Mouse (Mus musculus): ENCODE results near the gene Ptpru. TPM values are rescaled to one million over a fixed set of nuclear protein-coding genes. Genes with fewer than 3 reads are reported as not detected.

Ptpru gene
- polyA plus RNA-seq, 1 experiment: 5.4 TPM

DNA sequence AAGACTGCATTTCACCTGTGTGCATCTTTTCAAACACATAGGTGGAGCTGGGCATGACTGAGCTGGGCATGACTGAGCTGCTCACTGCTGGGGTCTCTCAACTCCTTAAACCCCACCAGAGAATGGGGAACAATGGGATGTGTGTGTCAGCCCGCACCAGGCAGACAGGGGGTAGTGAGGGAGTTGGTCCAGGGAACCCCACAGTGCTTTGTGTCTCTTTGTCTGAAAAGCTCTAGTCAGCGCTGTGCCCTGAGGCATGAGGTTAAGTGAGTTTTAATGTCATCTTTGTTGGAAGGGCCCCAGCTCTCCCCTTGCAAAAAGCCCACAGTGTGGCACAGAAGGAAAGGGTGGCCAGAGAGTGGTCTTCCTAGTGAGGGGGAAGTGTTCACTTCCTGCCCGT lies 13.1 kb downstream of the Ptpru start:
- H3K4me1 ChIP-seq (ENCODE audit: control insufficient read depth, insufficient read depth, insufficient read length, low read length): peaks cover 4% of the 10 kb centered on the region
- 82% methylated on average over 3 of the region's 3 CpGs for WGBS
- no peak for TF ChIP-seq POLR2A (IDR thresholded peaks at IDR 0.05; ENCODE audit: low read depth, low read length)
- no peak for TF ChIP-seq CTCF (IDR thresholded peaks at IDR 0.05; ENCODE audit: extremely low read depth, insufficient read length, insufficient replicate concordance, low read depth, low read length)
- H3K27me3 ChIP-seq (ENCODE audit: control insufficient read depth, insufficient read depth, low read length): no peaks in the 10 kb centered on the region
- no peak overlapping the region for H3K4me3 ChIP-seq (ENCODE audit: low read depth, low read length)
- no peaks in the 10 kb centered on the region for H3K36me3 ChIP-seq (ENCODE audit: control insufficient read depth, insufficient read depth, low read length)
- H3K27ac ChIP-seq (ENCODE audit: insufficient read depth, low read depth, low read length): no peak overlapping the region

DNA sequence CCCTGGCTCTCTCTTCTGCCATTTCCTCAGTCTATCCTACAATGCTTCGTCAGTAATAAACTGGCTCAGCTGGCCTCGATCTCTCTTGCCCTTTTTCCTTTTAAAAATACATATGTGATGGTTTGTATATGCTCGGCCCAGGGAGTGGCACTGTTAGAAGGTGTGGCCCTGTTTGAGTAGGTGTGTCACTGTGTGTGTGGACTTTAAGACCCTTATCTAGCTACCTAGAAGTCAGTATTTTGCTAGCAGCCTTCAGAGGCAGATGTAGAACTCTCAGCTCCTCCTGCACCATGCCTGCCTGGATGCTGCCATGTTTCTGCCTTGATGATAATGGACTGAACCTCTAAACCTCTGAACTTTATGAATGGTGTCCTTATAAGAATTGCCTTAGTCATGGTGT lies 15.5 kb downstream of the Ptpru start:
- no peak overlapping the region for H3K4me3 ChIP-seq (ENCODE audit: low read depth, low read length)
- no peak overlapping the region for H3K27ac ChIP-seq (ENCODE audit: insufficient read depth, low read depth, low read length)
- peaks cover 4% of the 10 kb centered on the region for H3K4me1 ChIP-seq (ENCODE audit: control insufficient read depth, insufficient read depth, insufficient read length, low read length)
- 25% methylated on average over 3 of the region's 3 CpGs for WGBS
- TF ChIP-seq POLR2A (IDR thresholded peaks at IDR 0.05; ENCODE audit: low read depth, low read length) (no peak), CTCF (IDR thresholded peaks at IDR 0.05; ENCODE audit: extremely low read depth, insufficient read length, insufficient replicate concordance, low read depth, low read length) (no peak)
- H3K27me3 ChIP-seq (ENCODE audit: control insufficient read depth, insufficient read depth, low read length): no peaks in the 10 kb centered on the region
- H3K36me3 ChIP-seq (ENCODE audit: control insufficient read depth, insufficient read depth, low read length): no peaks in the 10 kb centered on the region

DNA sequence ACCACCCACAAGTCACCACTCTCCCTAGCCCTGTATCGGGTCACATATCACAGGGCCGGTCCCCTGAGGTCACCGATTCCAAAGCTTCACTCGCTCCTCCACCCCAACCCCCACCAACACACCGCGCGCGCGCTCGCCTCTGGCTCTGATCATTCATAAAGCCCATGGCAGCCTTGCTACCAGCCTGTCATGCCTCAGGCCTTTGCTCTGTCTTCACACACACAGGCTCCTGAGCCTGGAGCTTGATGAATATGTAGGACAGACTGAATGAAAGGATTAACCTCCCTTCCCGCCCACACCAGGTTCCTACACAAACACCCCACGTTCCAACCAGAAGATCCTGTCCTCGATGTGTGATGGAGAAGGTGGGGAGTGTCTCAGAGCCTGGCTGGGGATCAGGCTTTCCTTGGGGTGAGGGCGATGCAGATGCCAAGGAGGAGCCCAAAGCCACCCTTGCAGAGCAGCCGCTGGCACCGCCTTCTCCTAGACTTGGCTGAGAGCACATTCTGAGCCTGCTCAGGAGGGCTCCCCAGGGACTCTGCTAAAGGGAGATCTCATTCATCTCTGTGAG lies 16.8 kb downstream of the Ptpru start:
- Histone ChIP-seq H3K36me3 (ENCODE audit: control insufficient read depth, insufficient read depth, low read length) (no peaks in the 10 kb centered on the region), H3K27me3 (ENCODE audit: control insufficient read depth, insufficient read depth, low read length) (no peaks in the 10 kb centered on the region), H3K27ac (ENCODE audit: insufficient read depth, low read depth, low read length) (no peak overlapping the region), H3K4me3 (ENCODE audit: low read depth, low read length) (no peak overlapping the region), H3K4me1 (ENCODE audit: control insufficient read depth, insufficient read depth, insufficient read length, low read length) (peaks cover 4% of the 10 kb centered on the region)
- TF ChIP-seq POLR2A (IDR thresholded peaks at IDR 0.05; ENCODE audit: low read depth, low read length): no peak
- TF ChIP-seq CTCF (IDR thresholded peaks at IDR 0.05; ENCODE audit: extremely low read depth, insufficient read length, insufficient replicate concordance, low read depth, low read length): no peak
- WGBS: 79% methylated on average over 16 of the region's 16 CpGs

DNA sequence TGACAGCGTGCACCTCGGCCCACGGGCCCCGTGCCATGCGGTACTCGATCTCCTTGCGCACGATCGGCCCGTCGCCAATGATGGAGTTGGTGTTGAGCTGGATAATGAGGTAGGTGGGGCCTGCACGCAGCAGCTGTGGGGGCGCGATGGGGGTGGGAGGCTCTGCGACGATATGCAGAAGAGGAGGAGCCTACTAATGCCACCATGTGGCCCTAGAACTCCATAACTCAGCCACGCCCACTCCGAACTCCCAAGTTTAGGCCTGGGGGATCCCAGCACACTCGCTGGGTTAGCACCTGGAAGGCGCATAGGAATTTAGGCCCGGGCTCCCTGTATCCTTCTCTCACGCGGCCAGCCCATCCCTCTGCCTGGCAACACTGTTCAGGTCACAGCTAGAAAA lies 19.2 kb downstream of the Ptpru start:
- H3K4me3 ChIP-seq (ENCODE audit: low read depth, low read length): no peak overlapping the region
- H3K4me1 ChIP-seq (ENCODE audit: control insufficient read depth, insufficient read depth, insufficient read length, low read length): peaks cover 4% of the 10 kb centered on the region
- no peaks in the 10 kb centered on the region for H3K27me3 ChIP-seq (ENCODE audit: control insufficient read depth, insufficient read depth, low read length)
- H3K36me3 ChIP-seq (ENCODE audit: control insufficient read depth, insufficient read depth, low read length): no peaks in the 10 kb centered on the region
- no peak overlapping the region for H3K27ac ChIP-seq (ENCODE audit: insufficient read depth, low read depth, low read length)
- 78% methylated on average over 23 of the region's 23 CpGs for WGBS
- TF ChIP-seq POLR2A (IDR thresholded peaks at IDR 0.05; ENCODE audit: low read depth, low read length) (no peak), CTCF (IDR thresholded peaks at IDR 0.05; ENCODE audit: extremely low read depth, insufficient read length, insufficient replicate concordance, low read depth, low read length) (no peak)

DNA sequence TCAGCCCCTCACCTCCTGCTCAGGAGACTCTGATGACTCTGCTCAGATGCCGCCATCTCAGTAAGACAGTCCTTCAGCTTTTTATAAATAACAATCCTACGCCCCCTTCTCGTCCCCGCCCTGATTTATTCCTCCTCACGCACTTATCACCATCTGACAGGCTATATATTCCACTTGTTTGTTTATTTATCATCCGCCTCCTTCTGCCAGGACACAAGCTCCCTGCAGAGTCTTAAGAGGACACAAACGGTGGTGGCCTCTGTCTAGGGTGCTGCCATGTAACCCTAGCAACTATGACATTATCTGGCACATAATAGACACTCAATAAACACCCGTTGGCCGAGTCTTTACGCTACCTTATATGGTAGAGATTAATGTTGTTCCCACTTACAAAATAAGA lies 22.3 kb downstream of the Ptpru start:
- no peak overlapping the region for H3K4me3 ChIP-seq (ENCODE audit: low read depth, low read length)
- no peaks in the 10 kb centered on the region for H3K36me3 ChIP-seq (ENCODE audit: control insufficient read depth, insufficient read depth, low read length)
- WGBS: 37% methylated on average over 10 of the region's 10 CpGs

DNA sequence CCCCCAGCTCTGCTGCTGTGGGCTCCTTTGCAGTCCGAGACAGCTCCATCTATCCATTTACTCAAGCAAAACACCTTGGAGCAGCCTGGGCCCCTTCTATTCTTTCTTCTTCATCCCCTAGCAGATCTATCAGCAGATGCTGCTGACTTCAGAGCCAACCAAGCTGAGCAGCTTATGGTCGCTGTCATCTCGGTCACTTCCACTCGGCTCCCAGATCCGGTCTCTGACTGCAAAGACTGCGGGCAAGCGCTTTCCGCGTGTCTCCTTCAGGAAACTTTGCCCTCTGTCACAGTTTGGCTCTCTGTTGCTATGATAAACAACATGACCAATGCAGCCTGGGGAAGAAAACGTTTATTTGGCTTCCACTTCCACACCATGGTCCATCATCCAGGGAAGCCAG lies 23.2 kb downstream of the Ptpru start:
- 79% methylated on average over 10 of the region's 10 CpGs for WGBS
- H3K27me3 ChIP-seq (ENCODE audit: control insufficient read depth, insufficient read depth, low read length): no peaks in the 10 kb centered on the region
- H3K27ac ChIP-seq (ENCODE audit: insufficient read depth, low read depth, low read length): no peak overlapping the region
- TF ChIP-seq CTCF (IDR thresholded peaks at IDR 0.05; ENCODE audit: extremely low read depth, insufficient read length, insufficient replicate concordance, low read depth, low read length): no peak
- no peak for TF ChIP-seq POLR2A (IDR thresholded peaks at IDR 0.05; ENCODE audit: low read depth, low read length)
- H3K4me1 ChIP-seq (ENCODE audit: control insufficient read depth, insufficient read depth, insufficient read length, low read length): no peaks in the 10 kb centered on the region; the same call in 1 of the 2 replicates
- no peak overlapping the region for H3K4me3 ChIP-seq (ENCODE audit: low read depth, low read length)
- H3K36me3 ChIP-seq (ENCODE audit: control insufficient read depth, insufficient read depth, low read length): no peaks in the 10 kb centered on the region

More for the DNA sequence above, 22.3 kb downstream of the Ptpru start:
- TF ChIP-seq CTCF (IDR thresholded peaks at IDR 0.05; ENCODE audit: extremely low read depth, insufficient read length, insufficient replicate concordance, low read depth, low read length) (no peak), POLR2A (IDR thresholded peaks at IDR 0.05; ENCODE audit: low read depth, low read length) (no peak)
- Histone ChIP-seq H3K27me3 (ENCODE audit: control insufficient read depth, insufficient read depth, low read length) (no peaks in the 10 kb centered on the region), H3K4me1 (ENCODE audit: control insufficient read depth, insufficient read depth, insufficient read length, low read length) (no peaks in the 10 kb centered on the region; the same call in 1 of the 2 replicates), H3K27ac (ENCODE audit: insufficient read depth, low read depth, low read length) (no peak overlapping the region)

DNA sequence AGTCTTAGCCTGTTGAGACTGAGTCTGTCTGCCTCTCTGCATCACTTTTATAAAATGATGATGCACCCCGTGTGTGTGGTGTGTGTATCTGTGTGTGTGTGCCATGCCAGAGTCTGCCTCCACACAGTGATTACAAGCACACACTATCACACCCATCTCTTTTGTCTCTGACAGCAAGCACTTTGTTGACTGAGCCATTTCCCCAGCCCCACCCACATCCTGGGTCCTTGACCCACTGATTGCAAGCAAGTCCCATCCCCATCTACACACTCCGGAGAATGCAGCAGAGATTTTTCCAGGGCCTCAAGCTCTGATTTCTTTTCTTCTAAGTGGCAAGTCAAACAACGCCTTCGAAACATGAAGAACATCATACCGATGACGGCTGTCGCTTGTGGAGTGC lies 24.3 kb downstream of the Ptpru start:
- no peak for TF ChIP-seq CTCF (IDR thresholded peaks at IDR 0.05; ENCODE audit: extremely low read depth, insufficient read length, insufficient replicate concordance, low read depth, low read length)
- no peak for TF ChIP-seq POLR2A (IDR thresholded peaks at IDR 0.05; ENCODE audit: low read depth, low read length)
- H3K27ac ChIP-seq (ENCODE audit: insufficient read depth, low read depth, low read length): no peak overlapping the region
- H3K4me3 ChIP-seq (ENCODE audit: low read depth, low read length): no peak overlapping the region
- H3K4me1 ChIP-seq (ENCODE audit: control insufficient read depth, insufficient read depth, insufficient read length, low read length): no peaks in the 10 kb centered on the region; the same call in 1 of the 2 replicates
- no peaks in the 10 kb centered on the region for H3K27me3 ChIP-seq (ENCODE audit: control insufficient read depth, insufficient read depth, low read length)
- H3K36me3 ChIP-seq (ENCODE audit: control insufficient read depth, insufficient read depth, low read length): no peaks in the 10 kb centered on the region
- WGBS: 53% methylated on average over 7 of the region's 7 CpGs
